13 mouse cellular contexts compared by ENCODE assay signal in genomic region chr3:49266048-49266447, GRCm38 (mm10).
DNase-seq lines count a peak whose midpoint lies in the region; ATAC-seq and TF ChIP-seq lines count a peak whose summit lies in the region.
"Had no signal": no experiment of that assay in that cellular context is flagged by ENCODE, and none has a peak within 500 bp of the region (broad histone marks: within the 10 kb centered on the region; RNA-seq: fewer than 3 reads in every experiment).

No protein-coding gene starts in this region.

- peak; percentile 70 for TF ChIP-seq CTCF in kidney, postnatal 0 days (IDR thresholded peaks at IDR 0.05; ENCODE audit: low read depth)
- peak; percentile 54 for TF ChIP-seq CTCF in Patski (IDR thresholded peaks at IDR 0.05)

- H3K27ac ChIP-seq in forebrain, embryonic 12.5 days = no peak overlapping the region
- H3K27ac ChIP-seq in forebrain, embryonic 10.5 days = no peak overlapping the region
- H3K27ac ChIP-seq in kidney, postnatal 0 days = no peak overlapping the region
- H3K27ac ChIP-seq: hindbrain, embryonic 15.5 days had no signal

- CTCF ChIA-PET in Patski (lab: Charles Lee) = no interaction called here

- 78% methylated on average over 2 of the region's 2 CpGs for WGBS in forebrain, embryonic 12.5 days
- 78% methylated on average over 2 of the region's 2 CpGs for WGBS in forebrain, embryonic 10.5 days
- 59% methylated on average over 2 of the region's 2 CpGs for WGBS in kidney, postnatal 0 days

- H3K4me1 ChIP-seq in forebrain, embryonic 12.5 days = no peaks in the 10 kb centered on the region
- H3K4me1 ChIP-seq in forebrain, embryonic 10.5 days = no peaks in the 10 kb centered on the region
- no peaks in the 10 kb centered on the region for H3K4me1 ChIP-seq in kidney, postnatal 0 days (replicated peaks; ENCODE audit: insufficient read depth, low read length)
- H3K4me1 ChIP-seq: hindbrain, embryonic 15.5 days had no signal

- no peak overlapping the region for H3K4me2 ChIP-seq in forebrain, embryonic 12.5 days
- no peak overlapping the region for H3K4me2 ChIP-seq in kidney, postnatal 0 days (ENCODE audit: low read length)
- H3K4me2 ChIP-seq: hindbrain, embryonic 15.5 days had no signal

- DNase-seq in forebrain, embryonic 10.5 days (ENCODE audit: extremely low spot score, low spot score) = no peak
- peak; percentile 62 for DNase-seq in kidney, postnatal 0 days (ENCODE audit: low spot score)
- no peak for DNase-seq in kidney, adult 18-20 months
- DNase-seq in 3134 (ENCODE audit: extremely low read depth, insufficient read length, low spot score) (peak; percentile 1), Patski (ENCODE audit: low read depth, low spot score) (no peak)
- no peak for DNase-seq in testis, postnatal 10 days (ENCODE audit: low spot score)
- DNase-seq: lung, adult 2 months; right cerebral cortex, postnatal 25 days; thymus, postnatal 14 days had no signal

- no peaks in the 10 kb centered on the region for H3K27me3 ChIP-seq in forebrain, embryonic 12.5 days
- no peaks in the 10 kb centered on the region for H3K27me3 ChIP-seq in forebrain, embryonic 10.5 days (ENCODE audit: poor library complexity, severe bottlenecking)
- no peaks in the 10 kb centered on the region for H3K27me3 ChIP-seq in kidney, postnatal 0 days (ENCODE audit: insufficient read depth, low read length)
- H3K27me3 ChIP-seq in Patski = no peaks in the 10 kb centered on the region
- H3K27me3 ChIP-seq: hindbrain, embryonic 15.5 days had no signal

- H3K9me3 ChIP-seq in forebrain, embryonic 12.5 days = no peaks in the 10 kb centered on the region
- H3K9me3 ChIP-seq in forebrain, embryonic 10.5 days = no peaks in the 10 kb centered on the region
- H3K9me3 ChIP-seq in kidney, postnatal 0 days (replicated peaks; ENCODE audit: low read length) = no peaks in the 10 kb centered on the region
- H3K9me3 ChIP-seq: hindbrain, embryonic 15.5 days had no signal

- H3K36me3 ChIP-seq in forebrain, embryonic 12.5 days (replicated peaks) = no peaks in the 10 kb centered on the region
- no peaks in the 10 kb centered on the region for H3K36me3 ChIP-seq in forebrain, embryonic 10.5 days (replicated peaks)
- no peaks in the 10 kb centered on the region for H3K36me3 ChIP-seq in kidney, postnatal 0 days (ENCODE audit: insufficient read depth, low read length)
- H3K36me3 ChIP-seq: hindbrain, embryonic 15.5 days had no signal

- in situ Hi-C loops in Patski (cut with MboI; ENCODE audit: low pct_unique_long_range_greater_than_20kb) = loop anchor here (10.0 to 25.0 kb wide), 2 partner anchors 809 to 1896 kb away; no protein-coding TSS in a partner anchor

- H3K9ac ChIP-seq in forebrain, embryonic 12.5 days = no peak overlapping the region
- no peak overlapping the region for H3K9ac ChIP-seq in kidney, postnatal 0 days (ENCODE audit: low read depth, low read length)
- H3K9ac ChIP-seq: hindbrain, embryonic 15.5 days had no signal

- 0 out of 2 replicates have a peak, but pooled peaks have one; percentile 39 for ATAC-seq in forebrain, embryonic 12.5 days (ENCODE audit: low FRiP score)
- ATAC-seq in kidney, postnatal 0 days (replicated peaks; ENCODE audit: low FRiP score, low read depth) = no peak
- ATAC-seq in Patski = no peak
- no peak for ATAC-seq in inflammation-experienced regulatory T-cells, adult 6 months

- no peak overlapping the region for H3K4me3 ChIP-seq in forebrain, embryonic 12.5 days (replicated peaks)
- no peak overlapping the region for H3K4me3 ChIP-seq in forebrain, embryonic 10.5 days
- H3K4me3 ChIP-seq in kidney, postnatal 0 days (replicated peaks; ENCODE audit: low read depth, low read length) = no peak overlapping the region
- H3K4me3 ChIP-seq: hindbrain, embryonic 15.5 days; myocyte had no signal

- POLR2A ChIA-PET in Patski (lab: Charles Lee) = no interaction called here

Comparison
In these comparisons a context has a peak if more than half of its experiments do, and no peak if none do; other contexts are left out.
1. DNase-seq: peak in kidney, postnatal 0 days (single experiment) and 3134 (single experiment); none in forebrain, embryonic 10.5 days (single experiment), kidney, adult 18-20 months (single experiment), Patski (single experiment) and testis, postnatal 10 days (single experiment).